ENCODE assay signal across 12 mouse cellular contexts in genomic region chr1:118825035-118825434, GRCm38 (mm10).
DNase-seq lines count a peak whose midpoint lies in the region; ATAC-seq and TF ChIP-seq lines count a peak whose summit lies in the region.
"Had no signal": no experiment of that assay in that cellular context is flagged by ENCODE, and none has a peak within 500 bp of the region (broad histone marks: within the 10 kb centered on the region; RNA-seq: fewer than 3 reads in every experiment).

No protein-coding gene starts in this region.

- H3K4me2 ChIP-seq in embryonic facial prominence, embryonic 14.5 days (ENCODE audit: low read depth, low read length), result no peak overlapping the region
- H3K4me2 ChIP-seq in intestine, embryonic 14.5 days (ENCODE audit: low read length), result no peak overlapping the region
- H3K4me2 ChIP-seq in intestine, postnatal 0 days (replicated peaks; ENCODE audit: low read depth), result no peak overlapping the region
- H3K4me2 ChIP-seq in forebrain, embryonic 15.5 days (replicated peaks), result no peak overlapping the region
- no peak overlapping the region for H3K4me2 ChIP-seq in limb, embryonic 15.5 days

- H3K36me3 ChIP-seq in embryonic facial prominence, embryonic 14.5 days (ENCODE audit: control insufficient read depth, insufficient read depth, low read length), result no peaks in the 10 kb centered on the region
- no peaks in the 10 kb centered on the region for H3K36me3 ChIP-seq in embryonic facial prominence, embryonic 10.5 days (replicated peaks)
- no peaks in the 10 kb centered on the region for H3K36me3 ChIP-seq in intestine, embryonic 14.5 days (ENCODE audit: control insufficient read depth, insufficient read depth, low read length)
- no peaks in the 10 kb centered on the region for H3K36me3 ChIP-seq in intestine, postnatal 0 days (ENCODE audit: control insufficient read depth, insufficient read depth)
- no peaks in the 10 kb centered on the region for H3K36me3 ChIP-seq in forebrain, embryonic 15.5 days
- no peaks in the 10 kb centered on the region for H3K36me3 ChIP-seq in limb, embryonic 15.5 days
- H3K36me3 ChIP-seq: heart, embryonic 15.5 days had no signal

- no peak for TF ChIP-seq CTCF in intestine, postnatal 0 days (IDR thresholded peaks at IDR 0.05; ENCODE audit: low read depth)

- peaks cover 7% of the 10 kb centered on the region for H3K9me3 ChIP-seq in embryonic facial prominence, embryonic 14.5 days (ENCODE audit: control insufficient read depth, low read length)
- no peaks in the 10 kb centered on the region for H3K9me3 ChIP-seq in embryonic facial prominence, embryonic 10.5 days
- H3K9me3 ChIP-seq in intestine, embryonic 14.5 days (ENCODE audit: control insufficient read depth, low read length), result no peaks in the 10 kb centered on the region
- H3K9me3 ChIP-seq in intestine, postnatal 0 days (ENCODE audit: control insufficient read depth), result no peaks in the 10 kb centered on the region
- no peaks in the 10 kb centered on the region for H3K9me3 ChIP-seq in forebrain, embryonic 15.5 days
- no peaks in the 10 kb centered on the region for H3K9me3 ChIP-seq in limb, embryonic 15.5 days
- H3K9me3 ChIP-seq: heart, embryonic 15.5 days had no signal

- H3K4me1 ChIP-seq in embryonic facial prominence, embryonic 14.5 days (ENCODE audit: control insufficient read depth, insufficient read depth, low read length), result no peaks in the 10 kb centered on the region
- H3K4me1 ChIP-seq in embryonic facial prominence, embryonic 10.5 days, result peaks cover 9% of the 10 kb centered on the region; the same call in 1 of the 2 replicates
- H3K4me1 ChIP-seq in intestine, embryonic 14.5 days (replicated peaks; ENCODE audit: control insufficient read depth, insufficient read depth, low read length), result 0 out of 2 replicates have a peak, but pooled peaks cover 5% of the 10 kb centered on the region
- H3K4me1 ChIP-seq in intestine, postnatal 0 days (replicated peaks; ENCODE audit: control insufficient read depth, insufficient read depth, low read length), result no peaks in the 10 kb centered on the region
- H3K4me1 ChIP-seq in forebrain, embryonic 15.5 days, result peaks cover 21% of the 10 kb centered on the region
- peaks cover 34% of the 10 kb centered on the region for H3K4me1 ChIP-seq in limb, embryonic 15.5 days

- 69% methylated on average over 3 of the region's 3 CpGs for WGBS in embryonic facial prominence, embryonic 14.5 days
- WGBS in embryonic facial prominence, embryonic 10.5 days, result 85% methylated on average over 3 of the region's 3 CpGs
- 49% methylated on average over 3 of the region's 3 CpGs for WGBS in intestine, embryonic 14.5 days
- WGBS in intestine, postnatal 0 days, result 56% methylated on average over 3 of the region's 3 CpGs
- WGBS in forebrain, embryonic 15.5 days, result 80% methylated on average over 3 of the region's 3 CpGs
- 18% methylated on average over 3 of the region's 3 CpGs for WGBS in limb, embryonic 15.5 days

- DNase-seq in embryonic facial prominence, embryonic 14.5 days (ENCODE audit: low spot score), result no peak
- DNase-seq in embryonic facial prominence, embryonic 10.5 days (ENCODE audit: low spot score), result no peak
- no peak for DNase-seq in intestine, embryonic 14.5 days (ENCODE audit: low spot score)
- no peak for DNase-seq in cerebellum, adult 9-11 months
- no peak for DNase-seq in spleen, postnatal 4 days (ENCODE audit: low spot score in 2 of 2)
- DNase-seq: adrenal gland, adult 8-10 months; kidney, adult 11 months; liver, postnatal 0 days had no signal

- peak; percentile 32; the same call in 1 of the 2 replicates for ATAC-seq in embryonic facial prominence, embryonic 14.5 days (ENCODE audit: low read depth)
- peak; percentile 39; the same call in 1 of the 2 replicates for ATAC-seq in intestine, embryonic 14.5 days (replicated peaks; ENCODE audit: low FRiP score, low TSS enrichment, low read depth)
- no peak for ATAC-seq in intestine, postnatal 0 days
- ATAC-seq in forebrain, embryonic 15.5 days (replicated peaks), result 0 out of 2 replicates have a peak, but pooled peaks have one; percentile 33
- peak; percentile 12; the same call in 1 of the 2 replicates for ATAC-seq in limb, embryonic 15.5 days (ENCODE audit: insufficient number of reproducible peaks, low FRiP score, low TSS enrichment, low read depth)
- ATAC-seq: liver, postnatal 0 days had no signal

- no peak overlapping the region for H3K27ac ChIP-seq in embryonic facial prominence, embryonic 14.5 days (replicated peaks; ENCODE audit: low read depth, low read length)
- H3K27ac ChIP-seq in embryonic facial prominence, embryonic 10.5 days (replicated peaks), result no peak overlapping the region
- H3K27ac ChIP-seq in intestine, embryonic 14.5 days (ENCODE audit: low read depth), result no peak overlapping the region
- no peak overlapping the region for H3K27ac ChIP-seq in intestine, postnatal 0 days (ENCODE audit: low read depth, low read length)
- peak overlapping the region; percentile 79 for H3K27ac ChIP-seq in forebrain, embryonic 15.5 days (replicated peaks)
- H3K27ac ChIP-seq in limb, embryonic 15.5 days, result peak overlapping the region; percentile 83

- no peak overlapping the region for H3K9ac ChIP-seq in embryonic facial prominence, embryonic 14.5 days (ENCODE audit: low read depth, low read length)
- H3K9ac ChIP-seq in intestine, embryonic 14.5 days (ENCODE audit: low read length), result no peak overlapping the region
- H3K9ac ChIP-seq in intestine, postnatal 0 days (ENCODE audit: low read depth, low read length), result no peak overlapping the region
- no peak overlapping the region for H3K9ac ChIP-seq in forebrain, embryonic 15.5 days (replicated peaks)
- H3K9ac ChIP-seq in limb, embryonic 15.5 days, result no peak overlapping the region
- H3K9ac ChIP-seq: heart, embryonic 15.5 days; liver, postnatal 0 days had no signal

- H3K4me3 ChIP-seq in embryonic facial prominence, embryonic 14.5 days (ENCODE audit: low read depth, low read length), result no peak overlapping the region
- H3K4me3 ChIP-seq in embryonic facial prominence, embryonic 10.5 days, result no peak overlapping the region
- no peak overlapping the region for H3K4me3 ChIP-seq in intestine, embryonic 14.5 days (ENCODE audit: low read depth, low read length)
- H3K4me3 ChIP-seq in intestine, postnatal 0 days (ENCODE audit: low read depth, low read length), result no peak overlapping the region
- no peak overlapping the region for H3K4me3 ChIP-seq in forebrain, embryonic 15.5 days
- no peak overlapping the region for H3K4me3 ChIP-seq in limb, embryonic 15.5 days
- H3K4me3 ChIP-seq: heart, embryonic 15.5 days had no signal

- no peaks in the 10 kb centered on the region for H3K27me3 ChIP-seq in embryonic facial prominence, embryonic 14.5 days (replicated peaks; ENCODE audit: control insufficient read depth, insufficient read depth, low read length)
- no peaks in the 10 kb centered on the region for H3K27me3 ChIP-seq in embryonic facial prominence, embryonic 10.5 days (replicated peaks; ENCODE audit: low read depth, poor library complexity, severe bottlenecking)
- 0 out of 2 replicates have a peak, but pooled peaks cover 6% of the 10 kb centered on the region for H3K27me3 ChIP-seq in intestine, embryonic 14.5 days (replicated peaks; ENCODE audit: control insufficient read depth, insufficient read depth, low read length)
- no peaks in the 10 kb centered on the region for H3K27me3 ChIP-seq in intestine, postnatal 0 days (replicated peaks; ENCODE audit: control insufficient read depth, insufficient read depth, low read length)
- H3K27me3 ChIP-seq in forebrain, embryonic 15.5 days, result no peaks in the 10 kb centered on the region
- H3K27me3 ChIP-seq in limb, embryonic 15.5 days, result no peaks in the 10 kb centered on the region

Comparison
In these comparisons a context has a peak if more than half of its experiments do, and no peak if none do; other contexts are left out.
1. H3K27ac ChIP-seq: peak in forebrain, embryonic 15.5 days (single experiment) and limb, embryonic 15.5 days (single experiment); none in embryonic facial prominence, embryonic 14.5 days (single experiment), embryonic facial prominence, embryonic 10.5 days (single experiment), intestine, embryonic 14.5 days (single experiment) and intestine, postnatal 0 days (single experiment).